Mouse (Mus musculus) lung, postnatal 0 days (tissue): ENCODE measurements around the gene Ncam1. TPM values are rescaled to one million over a fixed set of nuclear protein-coding genes. Genes with fewer than 3 reads are reported as not detected.

Source experiments
- ATAC-seq: fragments of 200-750 bp; cut with Nextera tagmentation; 2 replicates; pipeline ENCODE4 v1.8.0; 2017; ENCODE audit warnings: moderate library complexity
- DNase-seq: peaks from one replicate; pipeline ENCODE4 v3.0.0-alpha.2; 2016; ENCODE audit warnings: low spot score
- H3K27ac ChIP-seq: fragments of 300-500 bp; sonication (generic); 2 replicates; pipeline ENCODE4 v1.5.1; 2014; ENCODE audit warnings: antibody characterized with exemption, mild to moderate bottlenecking, low read length, mixed read lengths
- H3K27me3 ChIP-seq: fragments of 300-500 bp; sonication (generic); replicated peaks from 2 replicates; pipeline ENCODE4 v1.6.1; 2014; ENCODE audit warnings: low read length, mixed read lengths; ENCODE audit not compliant: insufficient read depth
- H3K36me3 ChIP-seq: fragments of 300-500 bp; sonication (generic); 2 replicates; pipeline ENCODE4 v1.6.1; 2014; ENCODE audit warnings: low read length, mixed read lengths; ENCODE audit not compliant: insufficient read depth
- H3K4me1 ChIP-seq: fragments of 300-500 bp; sonication (generic); 2 replicates; pipeline ENCODE4 v1.6.1; 2014; ENCODE audit warnings: antibody characterized with exemption, low read depth, low read length, mixed read lengths; ENCODE audit not compliant: insufficient read depth
- H3K4me2 ChIP-seq: fragments of 300-500 bp; sonication (generic); replicated peaks from 2 replicates; pipeline ENCODE4 v1.6.1; 2014; ENCODE audit warnings: low read depth, mild to moderate bottlenecking, low read length, moderate library complexity, mixed read lengths
- H3K4me3 ChIP-seq: fragments of 300-500 bp; sonication (generic); 2 replicates; pipeline ENCODE4 v1.5.1; 2014; ENCODE audit warnings: low read depth, low read length
- H3K9ac ChIP-seq: fragments of 300-500 bp; sonication (generic); replicated peaks from 2 replicates; pipeline ENCODE4 v1.6.1; 2014; ENCODE audit warnings: low read depth, mild to moderate bottlenecking
- H3K9me3 ChIP-seq: fragments of 300-500 bp; sonication (generic); 2 replicates; pipeline ENCODE4 v1.6.1; 2016; ENCODE audit warnings: low read length, mixed read lengths
- CTCF ChIP-seq: IDR thresholded peaks from 2 replicates; pipeline ENCODE4 v1.5.1; 2016; ENCODE audit warnings: antibody characterized with exemption, mild to moderate bottlenecking
- EP300 ChIP-seq: IDR thresholded peaks from 2 replicates; pipeline ENCODE4 v1.6.1; 2016; ENCODE audit warnings: antibody characterized with exemption, mild to moderate bottlenecking, control low read depth
- WGBS: fragments of 180-500 bp; shearing (Covaris S2); extraction: QIAGEN DNeasy Blood & Tissue Kit; methylation state at CpG from one replicate; pipeline ENCODE4 v1.1.7; 2014; 5-methylcytosine and 5-hydroxymethylcytosine counted together
- polyA plus RNA-seq: library from polyadenylated mRNA; unstranded; fragments of >200 nt; fragmentation: Nextera tagmentation; extraction: Ambion mirVana; gene quantifications from 2 replicates; pipeline ENCODE4 v1.2.1, GENCODE M21; 2015

The Ncam1 gene
- polyA plus RNA-seq, 1 experiment from 2014 or later = 2.4 TPM

DNA sequence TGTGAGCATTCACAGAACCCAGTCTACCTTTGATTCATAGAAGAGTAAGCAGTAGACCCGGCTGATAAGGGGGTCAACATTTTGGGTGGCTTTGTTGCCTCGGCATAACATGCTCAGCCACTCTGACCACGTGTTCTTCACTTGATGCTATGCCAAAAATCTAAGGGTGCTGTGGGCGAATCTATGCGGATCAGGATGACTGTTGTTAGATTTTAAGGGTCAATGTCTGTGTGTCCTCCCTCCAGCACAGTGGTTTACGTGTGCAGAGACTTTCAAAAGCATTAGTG lies 311.1 kb downstream of the Ncam1 start:
- Histone ChIP-seq H3K4me3 (no peak overlapping the region), H3K9me3 (no peaks in the 10 kb centered on the region), H3K9ac (no peak overlapping the region), H3K36me3 (no peaks in the 10 kb centered on the region), H3K4me1 (no peaks in the 10 kb centered on the region), H3K27me3 (no peaks in the 10 kb centered on the region), H3K27ac (no peak overlapping the region), H3K4me2 (no peak overlapping the region)
- DNase-seq (no peak), ATAC-seq (no peak)
- 72% methylated on average over 6 of the region's 6 CpGs for WGBS
- TF ChIP-seq EP300 (no peak), CTCF (no peak)

DNA sequence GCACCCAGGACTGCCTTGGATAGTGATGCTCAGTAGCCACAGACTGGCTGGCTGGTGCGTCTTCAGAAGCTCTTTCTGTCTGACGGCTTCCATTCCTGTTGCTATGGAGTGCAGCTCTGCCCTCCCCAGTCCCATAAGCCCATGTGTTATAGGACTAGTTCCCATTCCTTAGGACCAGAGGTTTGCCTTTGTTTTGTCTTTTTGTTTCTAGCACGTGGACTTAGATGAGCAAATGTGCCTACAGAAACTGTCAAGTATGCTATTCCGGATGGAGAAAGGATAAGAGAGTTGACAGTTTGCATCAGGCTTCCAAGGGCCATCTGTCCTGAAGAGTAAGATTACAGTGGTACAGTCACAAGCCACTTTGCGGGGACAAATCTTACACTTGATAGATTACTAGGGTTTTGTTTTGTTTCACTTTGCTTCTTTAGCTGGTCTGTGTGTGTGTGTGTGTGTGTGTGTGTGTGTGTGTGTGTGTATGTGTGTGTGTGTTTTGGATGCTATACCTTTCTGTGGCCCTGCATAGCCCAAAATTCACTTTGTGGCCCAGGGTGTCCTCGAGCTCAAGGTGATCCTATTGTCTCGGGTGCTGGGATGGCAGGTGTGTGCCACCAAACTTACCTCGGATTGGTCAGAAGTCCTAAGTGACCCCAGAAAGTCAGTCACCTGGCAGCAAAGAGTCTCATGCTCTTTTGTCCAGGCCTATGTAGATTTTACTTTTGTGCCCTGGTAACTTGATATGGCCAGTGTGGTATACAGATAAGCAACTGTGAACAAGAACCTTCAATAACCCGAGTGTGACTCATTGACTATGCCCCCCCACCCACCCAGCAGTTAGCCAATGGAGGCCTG lies 311.7 kb downstream of the Ncam1 start:
- Histone ChIP-seq H3K4me2 (no peak overlapping the region), H3K27me3 (no peaks in the 10 kb centered on the region), H3K9me3 (no peaks in the 10 kb centered on the region), H3K27ac (no peak overlapping the region), H3K4me3 (no peak overlapping the region), H3K9ac (no peak overlapping the region), H3K4me1 (no peaks in the 10 kb centered on the region), H3K36me3 (no peaks in the 10 kb centered on the region)
- TF ChIP-seq EP300 (no peak), CTCF (no peak)
- no peak for DNase-seq
- ATAC-seq = no peak
- WGBS = 67% methylated on average over 9 of the region's 9 CpGs

DNA sequence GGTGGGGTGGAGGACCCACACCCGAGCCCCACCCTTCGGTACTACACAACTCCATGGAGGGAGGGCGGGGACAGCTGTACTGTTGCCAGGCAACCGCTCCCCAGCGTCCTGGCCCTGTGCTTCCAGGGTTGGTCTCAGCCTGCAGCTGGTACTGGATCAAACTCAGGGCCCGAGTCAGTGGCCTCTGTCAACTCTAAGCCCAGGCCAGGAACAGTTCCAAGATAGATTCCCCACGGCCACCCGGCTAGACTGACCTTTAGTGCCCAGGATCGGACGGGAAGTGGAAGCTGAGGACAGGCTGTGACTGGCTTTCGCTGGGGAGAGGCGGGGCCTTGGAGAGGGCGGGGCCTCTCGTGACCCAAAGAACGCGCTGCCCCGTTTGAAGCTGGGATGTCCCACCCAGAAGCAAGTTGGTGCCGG lies 312.8 kb downstream of the Ncam1 start, which contains the start of gene Ttc12:
Gene Ttc12 (minus strand): TSS at position 334 of the 420 bp plus-strand sequence.
- peak; percentile 90 for DNase-seq
- peak within 1 kb of the TSS; percentile 32; the same call in 1 of the 2 replicates for H3K27ac ChIP-seq
- under 1% methylated on average over 18 of the region's 18 CpGs for WGBS
- ATAC-seq = peak; percentile 93
- peak within 1 kb of the TSS; percentile 59 for H3K4me3 ChIP-seq
- TF ChIP-seq CTCF (no peak), EP300 (no peak)
- H3K4me1 ChIP-seq = no peaks in the 10 kb centered on the region
- no peaks in the 10 kb centered on the region for H3K27me3 ChIP-seq
- no peaks in the 10 kb centered on the region for H3K36me3 ChIP-seq
- H3K9me3 ChIP-seq = no peaks in the 10 kb centered on the region
- peak within 1 kb of the TSS; percentile 87 for H3K4me2 ChIP-seq
- peak within 1 kb of the TSS; percentile 39; the same call in 1 of the 2 replicates for H3K9ac ChIP-seq

DNA sequence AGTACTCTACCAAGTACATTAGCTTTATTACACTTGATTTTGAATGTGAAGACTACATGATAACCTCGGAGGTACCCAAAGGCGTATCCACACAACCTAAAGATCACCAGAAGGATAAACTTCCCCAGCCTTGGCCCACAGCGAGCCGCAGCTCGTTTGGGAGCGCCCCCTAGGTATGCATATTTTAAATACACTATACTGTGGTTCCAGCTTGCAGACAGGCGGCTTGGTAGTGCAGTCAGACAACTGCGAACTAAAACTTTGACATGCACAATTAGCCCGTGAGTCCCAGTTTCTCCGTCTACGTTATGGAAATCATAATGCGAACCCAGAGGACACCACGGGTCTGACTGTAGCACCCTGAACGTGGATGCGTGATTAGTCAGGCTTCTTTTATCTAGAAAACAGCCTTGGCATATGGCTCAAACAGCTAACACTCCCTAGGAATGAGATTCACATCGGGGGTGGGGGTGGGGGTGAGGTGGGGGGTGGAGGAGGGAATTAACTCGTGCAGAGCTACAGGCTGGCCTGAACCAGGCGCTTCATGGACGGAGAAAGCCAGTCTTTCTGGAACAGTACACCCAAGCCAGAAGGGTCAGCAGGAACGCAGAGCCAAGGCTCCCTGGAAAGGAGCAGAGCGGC lies 313.4 kb downstream of the Ncam1 start:
- peak overlapping the region; percentile 59 for H3K4me3 ChIP-seq
- peak overlapping the region; percentile 39; the same call in 1 of the 2 replicates for H3K9ac ChIP-seq
- DNase-seq (peak; percentile 63), ATAC-seq (peak; percentile 43)
- H3K4me2 ChIP-seq = peak overlapping the region; percentile 87
- no peaks in the 10 kb centered on the region for H3K4me1 ChIP-seq
- 3% methylated on average over 20 of the region's 21 CpGs for WGBS
- H3K27me3 ChIP-seq = no peaks in the 10 kb centered on the region
- no peaks in the 10 kb centered on the region for H3K36me3 ChIP-seq
- TF ChIP-seq EP300 (no peak), CTCF (peak; percentile 76)
- H3K27ac ChIP-seq = peak overlapping the region; percentile 32; the same call in 1 of the 2 replicates
- no peaks in the 10 kb centered on the region for H3K9me3 ChIP-seq

DNA sequence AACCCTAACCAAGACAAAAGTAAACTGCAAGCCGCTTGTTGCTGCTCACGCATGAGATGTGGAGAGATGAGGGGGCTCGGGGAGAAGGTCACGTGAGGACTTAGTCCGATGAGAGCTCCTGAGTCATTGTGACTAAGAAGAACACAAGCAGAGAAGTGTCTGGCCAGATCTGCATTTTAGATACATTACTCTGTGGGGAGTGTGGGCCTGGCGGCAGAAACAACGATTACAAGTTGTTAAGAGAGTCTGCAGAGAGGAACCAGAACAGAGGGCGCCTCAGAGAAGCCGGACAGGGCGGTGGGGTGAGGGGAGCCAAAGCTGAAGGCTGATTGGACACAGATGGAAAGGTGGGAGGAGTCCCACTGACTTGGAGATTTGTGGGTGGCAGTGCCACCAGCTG lies 315.4 kb downstream of the Ncam1 start:
- Histone ChIP-seq H3K27me3 (no peaks in the 10 kb centered on the region), H3K36me3 (no peaks in the 10 kb centered on the region), H3K27ac (no peak overlapping the region), H3K4me3 (no peak overlapping the region), H3K4me1 (no peaks in the 10 kb centered on the region), H3K9ac (no peak overlapping the region), H3K9me3 (no peaks in the 10 kb centered on the region), H3K4me2 (no peak overlapping the region)
- no peak for DNase-seq
- whole genome bisulfite sequencing = 44% methylated on average over 10 of the region's 10 CpGs
- TF ChIP-seq EP300 = no peak
- no peak for TF ChIP-seq CTCF
- ATAC-seq = no peak

DNA sequence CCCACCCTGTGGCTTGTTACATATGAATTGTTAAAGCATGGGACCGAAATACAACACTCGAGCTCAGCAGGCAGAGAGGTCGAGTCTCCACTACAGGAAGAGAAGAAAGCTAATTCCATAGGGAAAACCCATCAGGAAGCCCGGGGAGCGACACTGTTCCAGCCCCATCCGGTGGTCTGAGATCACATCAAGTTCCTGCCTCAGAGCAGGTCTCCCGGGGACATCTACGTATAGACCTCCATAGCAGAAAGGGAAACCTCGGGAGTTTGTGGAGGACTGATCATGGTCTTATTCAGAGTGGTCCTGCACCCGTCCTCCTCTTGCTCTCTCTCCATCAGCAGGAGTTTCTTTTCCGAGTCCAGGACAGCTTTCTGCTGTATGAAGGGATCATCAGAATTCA lies 326.6 kb downstream of the Ncam1 start:
- Histone ChIP-seq H3K4me2 (no peak overlapping the region), H3K27me3 (no peaks in the 10 kb centered on the region), H3K9me3 (no peaks in the 10 kb centered on the region), H3K4me3 (no peak overlapping the region), H3K36me3 (no peaks in the 10 kb centered on the region), H3K4me1 (no peaks in the 10 kb centered on the region), H3K9ac (no peak overlapping the region), H3K27ac (no peak overlapping the region)
- ATAC-seq (no peak), DNase-seq (no peak)
- WGBS = 73% methylated on average over 11 of the region's 11 CpGs
- no peak for TF ChIP-seq EP300
- TF ChIP-seq CTCF = no peak
